Mouse (Mus musculus) intestine, embryonic 15.5 days (tissue): ENCODE measurements around the gene Bicra. TPM values are rescaled to one million over a fixed set of nuclear protein-coding genes. Genes with fewer than 3 reads are reported as not detected.

ENCODE experiments used
- ATAC-seq: fragments of 200-750 bp; cut with Nextera tagmentation; 2 replicates; pipeline ENCODE4 v1.8.0; 2017; ENCODE audit warnings: moderate TSS enrichment, moderate library complexity
- H3K27ac ChIP-seq: fragments of 300-500 bp; sonication (generic); 2 replicates; pipeline ENCODE4 v1.5.1; 2015; ENCODE audit warnings: mild to moderate bottlenecking, inconsistent platforms
- H3K27me3 ChIP-seq: fragments of 300-500 bp; sonication (generic); replicated peaks from 2 replicates; pipeline ENCODE4 v1.6.1; 2015; ENCODE audit warnings: inconsistent platforms
- H3K36me3 ChIP-seq: fragments of 300-500 bp; sonication (generic); 2 replicates; pipeline ENCODE4 v1.6.1; 2015; ENCODE audit warnings: inconsistent platforms
- H3K4me1 ChIP-seq: fragments of 300-500 bp; sonication (generic); replicated peaks from 2 replicates; pipeline ENCODE4 v1.6.1; 2015; ENCODE audit warnings: inconsistent platforms
- H3K4me2 ChIP-seq: fragments of 300-500 bp; sonication (generic); replicated peaks from 2 replicates; pipeline ENCODE4 v1.6.1; 2015; ENCODE audit warnings: mild to moderate bottlenecking, inconsistent platforms
- H3K4me3 ChIP-seq: fragments of 300-500 bp; sonication (generic); replicated peaks from 2 replicates; pipeline ENCODE4 v1.5.1; 2015; ENCODE audit warnings: inconsistent platforms
- H3K9ac ChIP-seq: fragments of 300-500 bp; sonication (generic); 2 replicates; pipeline ENCODE4 v1.6.1; 2015; ENCODE audit warnings: inconsistent platforms
- H3K9me3 ChIP-seq: fragments of 300-500 bp; sonication (generic); 2 replicates; pipeline ENCODE4 v1.6.1; 2016; ENCODE audit warnings: inconsistent platforms
- WGBS: fragments of 180-500 bp; shearing (Covaris S2); methylation state at CpG from one replicate; pipeline ENCODE4 v1.1.7; 2015; 5-methylcytosine and 5-hydroxymethylcytosine counted together
- polyA plus RNA-seq: library from polyadenylated mRNA; unstranded; fragments of >200 nt; fragmentation: Nextera tagmentation; extraction: Ambion mirVana; gene quantifications from 2 replicates; pipeline ENCODE4 v1.2.1, GENCODE M21; 2015

The Bicra gene
- polyA plus RNA-seq, 1 experiment from 2014 or later: 4.9 TPM

GRCm38 (mm10) chr7:15961239-15961638, 86.5 kb downstream of the Bicra start:
- H3K4me2 ChIP-seq: no peak overlapping the region
- peak overlapping the region; percentile 91; the same call in 1 of the 2 replicates for H3K27ac ChIP-seq
- H3K4me3 ChIP-seq: no peak overlapping the region
- no peaks in the 10 kb centered on the region for H3K9me3 ChIP-seq
- no peaks in the 10 kb centered on the region for H3K27me3 ChIP-seq
- H3K36me3 ChIP-seq: peaks cover 10% of the 10 kb centered on the region; the same call in 1 of the 2 replicates
- ATAC-seq: no peak
- no peak overlapping the region for H3K9ac ChIP-seq
- 52% methylated on average over 4 of the region's 4 CpGs for WGBS
- peaks cover 46% of the 10 kb centered on the region for H3K4me1 ChIP-seq

- Histone ChIP-seq H3K36me3 (peaks cover 10% of the 10 kb centered on the region; the same call in 1 of the 2 replicates), H3K4me3 (no peak overlapping the region), H3K27me3 (no peaks in the 10 kb centered on the region), H3K4me2 (no peak overlapping the region), H3K4me1 (peaks cover 43% of the 10 kb centered on the region), H3K9ac (no peak overlapping the region), H3K27ac (0 out of 2 replicates have a peak overlapping the region, but pooled peaks have one; percentile 44), H3K9me3 (no peaks in the 10 kb centered on the region)
- no peak for ATAC-seq
- WGBS: 49% methylated on average over 4 of the region's 4 CpGs
Observed at GRCm38 (mm10) chr7:15960691-15961090, 87.0 kb downstream of the Bicra start.

DNA sequence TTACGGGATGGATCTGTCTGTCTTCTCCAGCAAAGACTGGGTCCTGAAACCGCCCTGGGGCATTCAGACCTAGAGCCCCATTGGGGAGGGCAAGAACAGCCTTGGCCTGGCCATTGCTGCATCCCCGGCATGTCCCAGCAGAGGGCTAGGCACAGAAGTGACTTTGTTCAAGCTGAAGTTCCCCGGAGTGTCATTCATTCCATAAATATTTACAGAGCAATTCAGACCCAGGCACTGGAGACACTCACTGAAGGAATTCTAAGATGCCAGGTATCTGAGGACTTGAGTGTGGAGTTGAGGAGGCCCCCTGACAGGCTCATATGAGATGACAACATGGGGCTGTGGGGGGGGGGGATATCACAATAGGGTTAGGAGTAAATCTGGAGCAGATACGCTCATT, 91.6 kb downstream of the Bicra start:
- Histone ChIP-seq H3K36me3 (peaks cover 26% of the 10 kb centered on the region), H3K9me3 (no peaks in the 10 kb centered on the region), H3K9ac (no peak overlapping the region), H3K4me1 (peaks cover 10% of the 10 kb centered on the region), H3K27me3 (no peaks in the 10 kb centered on the region), H3K4me3 (no peak overlapping the region), H3K27ac (0 out of 2 replicates have a peak overlapping the region, but pooled peaks have one; percentile 14), H3K4me2 (no peak overlapping the region)
- no peak for ATAC-seq
- 50% methylated on average over 5 of the region's 5 CpGs for WGBS

DNA sequence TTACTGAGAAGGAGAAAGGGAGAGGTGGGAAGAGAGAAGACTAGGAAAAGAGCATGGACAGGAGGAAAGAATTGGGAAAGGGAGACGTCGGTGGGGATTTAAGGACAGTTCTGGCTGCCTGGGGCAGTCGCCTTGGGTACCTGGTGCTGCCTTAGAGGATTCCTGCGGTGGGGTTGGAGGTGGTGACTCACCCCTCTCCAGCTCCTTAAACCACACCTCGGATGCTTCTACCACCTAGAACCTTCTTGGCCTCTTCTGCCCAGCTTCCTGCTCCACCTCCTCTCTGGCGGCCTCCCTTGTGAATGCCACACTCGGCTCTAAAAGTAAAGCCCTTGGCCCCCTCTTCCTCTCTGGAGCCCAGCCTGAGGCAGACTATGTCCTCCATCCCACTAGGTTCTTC, 92.2 kb downstream of the Bicra start:
- peaks cover 7% of the 10 kb centered on the region; the same call in 1 of the 2 replicates for H3K4me1 ChIP-seq
- no peak overlapping the region for H3K9ac ChIP-seq
- no peaks in the 10 kb centered on the region for H3K9me3 ChIP-seq
- no peaks in the 10 kb centered on the region for H3K27me3 ChIP-seq
- WGBS: 33% methylated on average over 7 of the region's 7 CpGs
- H3K4me2 ChIP-seq: peak overlapping the region; percentile 51
- peak; percentile 23; the same call in 1 of the 2 replicates for ATAC-seq
- H3K36me3 ChIP-seq: peaks cover 28% of the 10 kb centered on the region
- peak overlapping the region; percentile 18; the same call in 1 of the 2 replicates for H3K4me3 ChIP-seq
- peak overlapping the region; percentile 14; the same call in 1 of the 2 replicates for H3K27ac ChIP-seq

GRCm38 (mm10) chr7:15954978-15955443, 92.7 kb downstream of the Bicra start:
- Histone ChIP-seq H3K4me2 (peak overlapping the region; percentile 51), H3K27me3 (no peaks in the 10 kb centered on the region), H3K9ac (no peak overlapping the region), H3K36me3 (peaks cover 30% of the 10 kb centered on the region), H3K4me3 (peak overlapping the region; percentile 18; the same call in 1 of the 2 replicates), H3K4me1 (peaks cover 7% of the 10 kb centered on the region; the same call in 1 of the 2 replicates), H3K9me3 (no peaks in the 10 kb centered on the region), H3K27ac (no peak overlapping the region)
- WGBS: 12% methylated on average over 21 of the region's 21 CpGs
- peak; percentile 57 for ATAC-seq

GRCm38 (mm10) chr7:15954436-15954835, 93.3 kb downstream of the Bicra start:
- peaks cover 7% of the 10 kb centered on the region; the same call in 1 of the 2 replicates for H3K4me1 ChIP-seq
- no peak overlapping the region for H3K4me3 ChIP-seq
- H3K4me2 ChIP-seq: no peak overlapping the region
- H3K27ac ChIP-seq: no peak overlapping the region
- H3K9ac ChIP-seq: no peak overlapping the region
- H3K27me3 ChIP-seq: no peaks in the 10 kb centered on the region
- no peaks in the 10 kb centered on the region for H3K9me3 ChIP-seq
- no peak; the same call in 1 of the 2 replicates for ATAC-seq
- 91% methylated on average over 7 of the region's 7 CpGs for WGBS
- H3K36me3 ChIP-seq: peaks cover 28% of the 10 kb centered on the region

GRCm38 (mm10) chr7:15953307-15954074, 94.2 kb downstream of the Bicra start:
- H3K4me1 ChIP-seq: peaks cover 11% of the 10 kb centered on the region
- H3K27me3 ChIP-seq: no peaks in the 10 kb centered on the region
- WGBS: 89% methylated on average over 13 of the region's 13 CpGs
- ATAC-seq: no peak
- H3K9ac ChIP-seq: no peak overlapping the region
- no peaks in the 10 kb centered on the region for H3K9me3 ChIP-seq
- no peak overlapping the region for H3K4me3 ChIP-seq
- H3K27ac ChIP-seq: no peak overlapping the region
- peaks cover 27% of the 10 kb centered on the region for H3K36me3 ChIP-seq
- no peak overlapping the region for H3K4me2 ChIP-seq

DNA sequence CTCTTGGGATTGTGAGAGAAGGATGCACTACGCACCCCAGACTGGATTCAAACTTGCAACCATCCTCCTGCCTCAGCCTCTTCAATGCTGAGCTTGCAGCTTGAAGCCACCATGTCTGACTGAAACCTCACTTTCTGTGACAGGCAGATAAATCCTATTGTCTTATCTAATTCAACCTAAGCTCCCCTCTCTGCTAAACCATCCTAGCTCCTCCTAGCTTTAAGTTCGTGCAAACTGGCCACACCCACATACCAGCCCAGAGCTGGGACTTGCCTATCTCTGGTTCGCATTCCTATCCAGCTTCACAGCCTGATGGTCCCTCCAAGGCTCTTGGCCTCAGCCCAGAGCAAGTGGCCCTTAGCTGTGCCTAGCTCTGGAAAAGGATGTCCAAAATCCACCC, 95.3 kb downstream of the Bicra start:
- Histone ChIP-seq H3K4me3 (no peak overlapping the region), H3K36me3 (peaks cover 24% of the 10 kb centered on the region), H3K27ac (no peak overlapping the region), H3K9ac (no peak overlapping the region), H3K4me2 (no peak overlapping the region), H3K27me3 (no peaks in the 10 kb centered on the region), H3K9me3 (no peaks in the 10 kb centered on the region), H3K4me1 (peaks cover 18% of the 10 kb centered on the region)
- ATAC-seq: no peak
- 57% methylated on average over 3 of the region's 3 CpGs for WGBS

DNA sequence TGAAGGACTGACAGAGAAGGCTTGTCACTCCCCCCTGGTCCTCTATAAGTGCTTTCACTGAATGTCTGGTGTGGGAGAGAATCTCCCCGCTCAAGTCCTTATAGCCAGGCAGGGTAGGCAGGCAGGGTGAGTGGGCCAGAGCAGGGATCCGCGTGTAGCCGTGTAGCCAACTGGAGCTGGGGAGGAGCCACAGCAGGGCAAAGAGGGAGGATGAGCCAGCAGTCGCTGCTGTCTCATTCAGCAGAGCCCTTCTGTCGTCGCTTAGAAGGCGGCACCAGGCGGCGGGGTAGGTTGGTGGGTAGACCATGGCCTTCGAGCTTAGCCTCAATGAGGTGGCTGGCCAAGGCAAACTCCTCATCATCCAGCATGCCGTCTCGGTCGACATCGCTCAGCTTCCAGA, 97.7 kb downstream of the Bicra start:
- ATAC-seq: no peak
- no peaks in the 10 kb centered on the region for H3K9me3 ChIP-seq
- H3K36me3 ChIP-seq: peaks cover 20% of the 10 kb centered on the region
- no peak overlapping the region for H3K9ac ChIP-seq
- no peak overlapping the region for H3K4me2 ChIP-seq
- H3K27me3 ChIP-seq: no peaks in the 10 kb centered on the region
- H3K4me3 ChIP-seq: no peak overlapping the region
- WGBS: 87% methylated on average over 15 of the region's 15 CpGs
- no peak overlapping the region for H3K27ac ChIP-seq
- peaks cover 13% of the 10 kb centered on the region for H3K4me1 ChIP-seq

DNA sequence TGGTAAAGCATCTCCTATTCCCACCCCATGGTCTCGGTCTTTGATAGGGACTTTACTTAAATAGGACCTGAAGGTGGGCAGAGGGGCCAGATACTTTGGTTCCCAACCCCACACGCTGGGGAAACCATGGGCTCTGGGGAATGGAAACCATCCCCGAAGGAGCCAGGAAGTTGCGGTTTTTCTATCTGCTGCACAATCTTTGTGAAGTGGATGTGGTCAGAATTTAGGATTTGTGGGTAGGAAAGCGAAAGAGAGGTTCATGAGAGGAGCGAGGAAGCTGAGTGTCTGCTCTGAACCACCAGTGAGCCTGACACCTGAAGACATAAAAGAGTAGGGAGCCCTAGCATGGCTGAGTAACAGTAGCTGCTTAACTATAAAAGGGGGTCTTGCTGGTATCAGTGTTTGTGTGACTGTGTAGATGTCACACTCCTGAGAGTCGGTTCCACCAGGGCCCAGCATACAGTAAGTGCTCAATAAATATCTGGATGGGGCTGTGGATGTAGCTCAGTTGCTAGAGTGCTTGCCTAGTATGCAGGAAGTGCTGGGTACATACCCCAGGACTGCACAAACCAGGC, 98.4 kb downstream of the Bicra start:
- H3K9me3 ChIP-seq: no peaks in the 10 kb centered on the region
- peak overlapping the region; percentile 71; the same call in 1 of the 2 replicates for H3K4me2 ChIP-seq
- peaks cover 16% of the 10 kb centered on the region for H3K36me3 ChIP-seq
- H3K4me1 ChIP-seq: peaks cover 18% of the 10 kb centered on the region
- H3K4me3 ChIP-seq: no peak overlapping the region
- ATAC-seq: no peak
- WGBS: 86% methylated on average over 7 of the region's 7 CpGs
- 0 out of 2 replicates have a peak overlapping the region, but pooled peaks have one; percentile 34 for H3K9ac ChIP-seq
- no peaks in the 10 kb centered on the region for H3K27me3 ChIP-seq
- H3K27ac ChIP-seq: 0 out of 2 replicates have a peak overlapping the region, but pooled peaks have one; percentile 56

DNA sequence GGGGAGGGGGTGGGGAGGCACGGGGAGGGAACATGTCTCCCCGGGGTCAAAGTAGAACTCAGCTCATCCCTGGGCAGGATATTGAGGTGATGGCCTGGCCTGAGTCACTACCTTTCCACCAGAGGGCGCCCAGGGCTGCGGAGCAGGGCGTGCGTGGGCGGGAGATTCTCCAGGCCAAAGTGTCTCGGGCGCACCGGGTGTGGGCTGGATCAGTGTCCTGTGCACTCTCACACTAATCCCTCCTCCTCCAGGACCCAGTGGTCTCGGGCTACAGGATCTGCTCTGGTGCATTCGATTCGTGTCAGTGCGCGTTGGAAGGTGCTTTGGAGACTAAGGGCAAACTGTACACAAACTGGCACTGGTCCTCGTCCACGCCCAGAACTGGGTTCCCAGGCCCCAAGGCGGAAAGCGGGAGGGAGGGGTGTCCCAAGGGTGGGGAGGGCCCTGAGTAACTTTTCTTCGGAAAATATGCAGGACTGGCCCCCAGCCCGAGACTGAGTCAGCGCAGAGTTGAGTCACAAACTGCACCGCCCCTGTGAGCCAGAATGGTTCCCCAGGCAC, 99.3 kb downstream of the Bicra start:
- peak; percentile 77 for ATAC-seq
- Histone ChIP-seq H3K4me3 (peak overlapping the region; percentile 26), H3K9me3 (no peaks in the 10 kb centered on the region), H3K27ac (peak overlapping the region; percentile 56; the same call in 1 of the 2 replicates), H3K27me3 (no peaks in the 10 kb centered on the region), H3K36me3 (peaks cover 12% of the 10 kb centered on the region), H3K9ac (peak overlapping the region; percentile 34; the same call in 1 of the 2 replicates), H3K4me2 (peak overlapping the region; percentile 71), H3K4me1 (peaks cover 19% of the 10 kb centered on the region)
- WGBS: 2% methylated on average over 23 of the region's 23 CpGs

DNA sequence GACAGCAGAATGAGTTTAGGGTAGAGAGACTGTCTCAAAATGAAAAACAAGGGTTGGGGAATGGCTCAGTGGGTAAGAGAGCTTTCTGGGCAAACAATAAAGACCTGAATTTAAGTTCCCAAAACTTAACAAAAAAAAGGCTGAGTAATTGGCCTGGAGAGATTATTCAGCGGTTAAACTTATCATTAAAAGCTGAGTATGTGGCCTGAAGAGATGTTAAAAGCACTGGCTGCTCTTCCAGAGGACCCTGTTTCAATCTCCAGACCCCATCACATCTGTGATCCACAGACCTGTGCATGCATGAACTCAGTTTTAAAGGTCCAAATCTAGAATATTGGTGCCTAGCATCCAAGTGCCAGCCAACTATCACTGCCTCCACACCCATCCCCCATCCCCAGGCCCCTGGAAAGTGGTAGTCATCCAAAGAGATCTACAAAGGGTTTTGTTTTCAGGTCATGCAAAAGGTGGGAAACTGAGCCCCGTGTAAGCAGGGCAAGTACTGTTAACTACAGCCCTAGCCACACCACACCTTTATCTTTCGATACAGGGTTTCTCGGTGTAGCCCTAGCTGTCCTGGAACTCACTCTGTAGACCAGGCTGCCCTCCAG, 100.0 kb downstream of the Bicra start:
- Histone ChIP-seq H3K4me2 (no peak overlapping the region; the same call in 1 of the 2 replicates), H3K27ac (no peak overlapping the region), H3K27me3 (no peaks in the 10 kb centered on the region), H3K9me3 (no peaks in the 10 kb centered on the region), H3K36me3 (peaks cover 16% of the 10 kb centered on the region), H3K9ac (no peak overlapping the region), H3K4me3 (no peak overlapping the region; the same call in 1 of the 2 replicates), H3K4me1 (peaks cover 19% of the 10 kb centered on the region)
- ATAC-seq: no peak
- WGBS: 46% methylated on average over 4 of the region's 4 CpGs
